Mouse (Mus musculus): ENCODE data around the gene Trove2. TPM values are rescaled to one million over a fixed set of nuclear protein-coding genes. Genes with fewer than 3 reads are reported as not detected.

The Trove2 gene
- polyA plus RNA-seq, 1 experiment from 2014 or later, result 29.7 TPM

GRCm38 (mm10) chr1:143770444-143771109 lies 6.3 kb downstream of the Trove2 start:
- Histone ChIP-seq H3K27me3 (no peaks in the 10 kb centered on the region), H3K27ac (replicated peaks) (no peak overlapping the region), H3K4me1 (replicated peaks) (peaks cover 34% of the 10 kb centered on the region), H3K4me3 (no peak overlapping the region), H3K9me3 (no peaks in the 10 kb centered on the region), H3K4me2 (no peak overlapping the region), H3K36me3 (peaks cover 33% of the 10 kb centered on the region), H3K9ac (no peak overlapping the region)
- WGBS, result 65% methylated on average over 20 of the region's 20 CpGs
- ATAC-seq (ENCODE audit: low read depth), result no peak

- no peak overlapping the region for H3K4me2 ChIP-seq
- H3K9ac ChIP-seq, result no peak overlapping the region
- no peak overlapping the region for H3K4me3 ChIP-seq
- 94% methylated on average over 6 of the region's 6 CpGs for WGBS
- ATAC-seq (ENCODE audit: low read depth), result no peak
- H3K9me3 ChIP-seq, result no peaks in the 10 kb centered on the region
- H3K27me3 ChIP-seq, result no peaks in the 10 kb centered on the region
- no peak overlapping the region for H3K27ac ChIP-seq (replicated peaks)
- H3K36me3 ChIP-seq, result peaks cover 61% of the 10 kb centered on the region
- no peaks in the 10 kb centered on the region for H3K4me1 ChIP-seq (replicated peaks)
These were observed 10.6 kb downstream of the Trove2 start for GRCm38 (mm10) chr1:143766238-143766637.

DNA sequence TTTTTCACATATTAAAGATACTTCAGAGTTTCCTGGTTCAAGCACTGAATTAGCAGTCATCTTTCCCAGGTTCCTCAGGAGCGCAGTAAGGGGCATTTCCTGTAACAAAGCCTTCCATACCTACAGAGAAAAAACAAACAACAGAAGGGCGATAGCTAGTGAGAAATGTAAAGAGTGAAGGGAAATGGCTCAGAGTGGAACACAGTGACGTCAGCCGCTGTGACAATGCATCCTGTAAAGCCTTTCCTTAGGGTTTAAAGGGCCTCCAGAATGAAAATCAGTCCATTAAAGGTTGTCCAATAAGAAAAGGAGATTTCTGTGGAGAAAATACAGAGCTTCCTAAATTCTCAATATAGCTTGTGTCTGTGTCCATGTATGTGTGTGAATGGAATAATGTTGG lies 11.1 kb downstream of the Trove2 start:
- 89% methylated on average over 4 of the region's 4 CpGs for WGBS
- Histone ChIP-seq H3K27me3 (no peaks in the 10 kb centered on the region), H3K9ac (no peak overlapping the region), H3K27ac (replicated peaks) (no peak overlapping the region), H3K36me3 (peaks cover 65% of the 10 kb centered on the region), H3K4me3 (no peak overlapping the region), H3K4me1 (replicated peaks) (no peaks in the 10 kb centered on the region), H3K4me2 (no peak overlapping the region), H3K9me3 (no peaks in the 10 kb centered on the region)
- no peak for ATAC-seq (ENCODE audit: low read depth)

DNA sequence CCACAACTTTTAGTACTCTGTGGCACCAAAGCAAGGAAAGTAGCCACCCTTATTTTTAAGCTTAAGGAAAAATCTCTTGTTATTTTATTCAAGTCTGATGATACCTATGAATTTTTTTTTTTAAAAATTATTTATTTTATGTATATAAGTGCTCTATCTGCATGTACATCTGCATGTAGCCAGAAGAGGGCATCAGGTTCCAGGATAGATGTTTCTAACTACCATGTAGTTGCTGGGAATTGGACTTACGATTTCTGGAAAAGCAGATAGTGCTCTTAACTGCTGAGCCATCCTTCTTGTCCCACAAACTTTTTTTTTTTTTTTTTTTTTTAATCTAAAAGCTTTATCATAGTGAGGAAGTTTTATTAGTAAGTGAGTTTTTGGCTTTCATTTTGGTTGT lies 12.4 kb downstream of the Trove2 start:
- 78% methylated on average over 1 of the region's 1 CpGs for WGBS

DNA sequence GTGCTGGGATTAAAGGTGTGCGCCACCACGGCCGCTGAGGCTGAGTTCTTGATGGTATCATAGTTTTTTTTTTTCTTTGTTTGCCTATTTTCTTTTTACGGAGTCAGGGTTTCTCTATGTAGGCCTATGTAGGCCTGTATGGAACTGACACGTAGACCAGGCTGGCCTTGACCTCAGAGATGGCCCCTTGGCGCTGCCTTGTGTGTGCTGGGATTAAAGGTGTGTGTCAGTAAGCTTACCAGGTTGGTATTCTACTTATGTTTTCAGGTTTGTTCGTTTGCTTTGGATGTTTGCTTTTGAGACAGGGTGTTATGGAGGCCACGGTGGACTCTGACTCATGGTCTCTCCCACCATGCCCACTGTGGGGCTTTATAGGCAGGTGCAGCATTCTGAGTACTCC lies 14.7 kb downstream of the Trove2 start:
- Histone ChIP-seq H3K4me3 (no peak overlapping the region), H3K27me3 (no peaks in the 10 kb centered on the region), H3K36me3 (peaks cover 82% of the 10 kb centered on the region), H3K4me2 (no peak overlapping the region), H3K4me1 (replicated peaks) (no peaks in the 10 kb centered on the region), H3K9me3 (no peaks in the 10 kb centered on the region), H3K27ac (replicated peaks) (no peak overlapping the region), H3K9ac (no peak overlapping the region)
- ATAC-seq (ENCODE audit: low read depth), result no peak
- 96% methylated on average over 8 of the region's 8 CpGs for WGBS

More for the DNA sequence above, 12.4 kb downstream of the Trove2 start:
- H3K9ac ChIP-seq, result no peak overlapping the region
- no peak for ATAC-seq (ENCODE audit: low read depth)
- H3K27me3 ChIP-seq, result no peaks in the 10 kb centered on the region
- H3K4me3 ChIP-seq, result no peak overlapping the region
- peaks cover 66% of the 10 kb centered on the region for H3K36me3 ChIP-seq
- no peak overlapping the region for H3K27ac ChIP-seq (replicated peaks)
- H3K4me2 ChIP-seq, result no peak overlapping the region
- no peaks in the 10 kb centered on the region for H3K4me1 ChIP-seq (replicated peaks)
- no peaks in the 10 kb centered on the region for H3K9me3 ChIP-seq

- ATAC-seq (ENCODE audit: low read depth), result no peak
- H3K9me3 ChIP-seq, result no peaks in the 10 kb centered on the region
- no peaks in the 10 kb centered on the region for H3K27me3 ChIP-seq
- peaks cover 8% of the 10 kb centered on the region for H3K4me1 ChIP-seq (replicated peaks)
- H3K4me3 ChIP-seq, result no peak overlapping the region
- no peak overlapping the region for H3K9ac ChIP-seq
- 93% methylated on average over 10 of the region's 10 CpGs for WGBS
- H3K27ac ChIP-seq (replicated peaks), result no peak overlapping the region
- H3K4me2 ChIP-seq, result no peak overlapping the region
- H3K36me3 ChIP-seq, result peaks cover 69% of the 10 kb centered on the region
These were observed 31.0 kb downstream of the Trove2 start for GRCm38 (mm10) chr1:143745871-143746270.

DNA sequence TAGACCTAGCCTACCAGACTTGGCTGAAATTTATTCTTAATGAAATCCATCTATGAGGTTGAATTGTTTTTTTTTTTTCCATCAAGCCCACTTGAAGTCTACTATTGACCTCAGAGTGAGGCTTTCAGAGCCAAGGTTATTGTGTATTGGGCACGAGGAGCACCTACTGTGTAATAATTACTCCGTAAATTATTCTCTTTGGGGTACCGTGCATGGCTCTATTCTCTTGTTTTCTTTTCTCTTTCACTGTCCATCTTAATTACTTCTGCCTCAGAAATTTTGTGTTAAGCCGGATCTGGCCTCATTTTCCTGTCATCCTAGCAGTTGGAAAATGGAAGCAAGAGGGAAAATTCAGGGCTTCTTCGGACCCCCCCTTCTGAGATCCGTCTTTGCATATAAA lies 34.7 kb downstream of the Trove2 start:
- H3K4me2 ChIP-seq, result no peak overlapping the region
- H3K9ac ChIP-seq, result no peak overlapping the region
- H3K27ac ChIP-seq (replicated peaks), result no peak overlapping the region
- H3K4me3 ChIP-seq, result no peak overlapping the region
- no peak for ATAC-seq (ENCODE audit: low read depth)
- H3K4me1 ChIP-seq (replicated peaks), result peaks cover 19% of the 10 kb centered on the region
- H3K36me3 ChIP-seq, result peaks cover 47% of the 10 kb centered on the region
- 51% methylated on average over 6 of the region's 6 CpGs for WGBS
- H3K27me3 ChIP-seq, result no peaks in the 10 kb centered on the region
- no peaks in the 10 kb centered on the region for H3K9me3 ChIP-seq

DNA sequence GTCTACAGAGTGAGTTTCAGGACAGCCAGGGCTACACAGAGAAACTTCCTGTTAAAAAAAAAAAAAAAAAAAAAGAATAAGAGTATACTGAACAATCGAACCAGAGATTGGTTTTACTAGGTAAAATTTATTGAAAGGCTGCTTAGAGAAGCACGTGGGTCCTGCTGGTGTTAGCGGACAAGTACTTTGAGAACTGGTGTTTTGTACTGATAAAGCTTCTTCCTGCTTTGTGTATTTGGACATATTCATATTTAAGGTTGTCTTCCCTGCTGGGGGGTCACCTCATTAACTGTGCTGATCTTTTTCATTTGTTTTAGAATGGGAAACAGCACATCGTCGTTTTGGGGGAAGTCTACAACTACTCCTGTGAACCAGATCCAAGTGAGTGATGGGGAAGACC lies 35.5 kb downstream of the Trove2 start:
- H3K9ac ChIP-seq, result no peak overlapping the region
- WGBS, result 91% methylated on average over 5 of the region's 5 CpGs
- no peak for ATAC-seq (ENCODE audit: low read depth)

DNA sequence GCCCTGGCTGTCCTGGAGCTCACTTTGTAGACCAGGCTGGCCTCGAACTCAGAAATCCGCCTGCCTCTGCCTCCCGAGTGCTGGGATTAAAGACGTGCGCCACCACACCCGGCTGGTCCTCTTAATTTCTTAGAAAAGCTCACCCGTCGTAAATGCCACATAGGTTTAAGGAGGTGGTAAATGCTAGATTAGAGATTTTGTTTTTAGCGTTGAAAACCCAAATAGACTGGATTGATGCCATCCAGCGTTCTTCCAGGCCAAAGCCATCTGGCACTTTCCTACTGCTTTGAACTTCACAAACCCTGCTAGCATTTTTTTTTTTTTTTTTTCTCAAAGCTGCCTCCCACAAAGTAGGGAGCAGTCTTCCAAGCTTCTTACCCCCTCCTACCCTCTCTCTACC lies 36.3 kb downstream of the Trove2 start:
- no peak for ATAC-seq (ENCODE audit: low read depth)
- H3K27ac ChIP-seq (replicated peaks), result no peak overlapping the region
- peaks cover 19% of the 10 kb centered on the region for H3K4me1 ChIP-seq (replicated peaks)
- H3K4me3 ChIP-seq, result 0 out of 2 replicates have a peak overlapping the region, but pooled peaks have one; percentile 55
- no peaks in the 10 kb centered on the region for H3K27me3 ChIP-seq
- H3K4me2 ChIP-seq, result peak overlapping the region; percentile 79
- peaks cover 31% of the 10 kb centered on the region for H3K36me3 ChIP-seq
- no peaks in the 10 kb centered on the region for H3K9me3 ChIP-seq
- 90% methylated on average over 10 of the region's 10 CpGs for WGBS
- H3K9ac ChIP-seq, result no peak overlapping the region

More for the DNA sequence above, 35.5 kb downstream of the Trove2 start:
- Histone ChIP-seq H3K4me3 (no peak overlapping the region), H3K27me3 (no peaks in the 10 kb centered on the region), H3K36me3 (peaks cover 38% of the 10 kb centered on the region), H3K4me2 (no peak overlapping the region), H3K4me1 (replicated peaks) (peaks cover 19% of the 10 kb centered on the region), H3K9me3 (no peaks in the 10 kb centered on the region), H3K27ac (replicated peaks) (no peak overlapping the region)

GRCm38 (mm10) chr1:143739361-143740350 lies 37.2 kb downstream of the Trove2 start:
- H3K9ac ChIP-seq, result peak overlapping the region; percentile 79
- peak; percentile 93 for ATAC-seq (ENCODE audit: low read depth)
- H3K4me1 ChIP-seq (replicated peaks), result peaks cover 19% of the 10 kb centered on the region
- H3K4me3 ChIP-seq, result peak overlapping the region; percentile 55
- H3K36me3 ChIP-seq, result peaks cover 23% of the 10 kb centered on the region
- H3K27ac ChIP-seq (replicated peaks), result peak overlapping the region; percentile 84
- H3K4me2 ChIP-seq, result peak overlapping the region; percentile 79
- no peaks in the 10 kb centered on the region for H3K9me3 ChIP-seq
- under 1% methylated on average over 69 of the region's 71 CpGs for WGBS
- no peaks in the 10 kb centered on the region for H3K27me3 ChIP-seq

DNA sequence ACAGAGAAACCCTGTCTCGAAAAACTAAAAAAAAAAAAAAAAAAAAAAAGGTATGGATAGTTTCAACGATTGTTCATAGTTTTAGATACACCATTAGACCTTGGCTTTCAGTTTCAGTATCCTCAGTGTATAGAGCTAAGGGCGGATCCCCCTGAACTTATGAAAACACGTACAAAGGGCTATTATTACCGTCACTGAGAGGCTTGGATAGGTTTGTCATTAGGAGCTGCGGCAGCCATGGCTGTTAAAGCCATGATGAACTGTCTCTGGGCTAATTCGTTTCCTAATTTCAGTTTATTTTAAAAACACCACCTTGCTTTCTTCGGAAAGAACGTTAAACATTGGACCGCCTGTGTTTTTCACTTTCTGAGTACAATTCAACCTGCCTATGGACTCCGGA lies 38.1 kb downstream of the Trove2 start:
- peak; percentile 44; the same call in 1 of the 2 replicates for ATAC-seq (ENCODE audit: low read depth)
- H3K27ac ChIP-seq (replicated peaks), result peak overlapping the region; percentile 84
- H3K4me2 ChIP-seq, result peak overlapping the region; percentile 79
- H3K4me3 ChIP-seq, result peak overlapping the region; percentile 55
- H3K27me3 ChIP-seq, result no peaks in the 10 kb centered on the region
- H3K9me3 ChIP-seq, result no peaks in the 10 kb centered on the region
- peaks cover 19% of the 10 kb centered on the region for H3K4me1 ChIP-seq (replicated peaks)
- WGBS, result 20% methylated on average over 11 of the region's 11 CpGs
- peak overlapping the region; percentile 79 for H3K9ac ChIP-seq
- peaks cover 14% of the 10 kb centered on the region for H3K36me3 ChIP-seq

GRCm38 (mm10) chr1:143733914-143734410 lies 42.9 kb downstream of the Trove2 start:
- no peaks in the 10 kb centered on the region for H3K27me3 ChIP-seq
- no peak overlapping the region for H3K4me2 ChIP-seq
- no peaks in the 10 kb centered on the region for H3K4me1 ChIP-seq (replicated peaks)
- no peak overlapping the region for H3K9ac ChIP-seq
- H3K36me3 ChIP-seq, result no peaks in the 10 kb centered on the region
- no peak for ATAC-seq (ENCODE audit: low read depth)
- no peak overlapping the region for H3K4me3 ChIP-seq
- 76% methylated on average over 5 of the region's 5 CpGs for whole genome bisulfite sequencing
- no peaks in the 10 kb centered on the region for H3K9me3 ChIP-seq
- H3K27ac ChIP-seq (replicated peaks), result no peak overlapping the region
